Mouse (Mus musculus): ENCODE measurements around the gene Rrnad1. TPM values are rescaled to one million over a fixed set of nuclear protein-coding genes. Genes with fewer than 3 reads are reported as not detected.
A peak's percentile ranks its signal among the peaks of the same experiment; 100 is the strongest.
"Not testable (repeated sequence)": the region's sequence is repeated elsewhere in the genome, so short reads cannot be mapped to it uniquely, and the experiment has no call there.

The Rrnad1 gene
- polyA plus RNA-seq, 1 experiment from 2014 or later = 17.9 TPM

DNA sequence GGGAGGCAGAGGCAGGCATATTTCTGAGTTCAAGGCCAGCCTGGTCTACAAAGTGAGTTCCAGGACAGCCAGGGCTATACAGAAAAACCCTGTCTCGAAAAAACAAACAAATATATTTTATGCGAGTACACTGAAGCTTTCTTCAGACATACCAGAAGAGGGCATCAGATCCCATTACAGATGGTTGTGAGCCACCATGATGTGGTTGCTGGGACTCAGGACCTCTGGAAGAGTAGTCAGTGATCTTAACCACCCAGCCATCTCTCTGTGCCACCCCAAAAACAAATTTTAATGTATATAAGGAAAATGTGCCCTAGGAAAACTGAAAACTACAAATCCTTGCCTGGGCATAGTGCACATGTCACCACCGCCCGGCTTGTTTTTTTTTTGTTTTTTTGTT is 43.1 kb downstream of the Rrnad1 start:
- H3K4me2 ChIP-seq (replicated peaks; ENCODE audit: low read depth, low read length); H3K4me1 ChIP-seq (replicated peaks; ENCODE audit: control insufficient read depth, insufficient read depth, low read length); H3K9me3 ChIP-seq (ENCODE audit: control insufficient read depth, low read length); DNase-seq (ENCODE audit: low spot score); H3K36me3 ChIP-seq (ENCODE audit: control insufficient read depth, insufficient read depth, low read length); H3K27me3 ChIP-seq (ENCODE audit: control insufficient read depth, insufficient read depth, low read length); H3K9ac ChIP-seq (ENCODE audit: low read depth, low read length); ATAC-seq (ENCODE audit: low FRiP score); H3K27ac ChIP-seq (ENCODE audit: low read depth, low read length); H3K4me3 ChIP-seq (ENCODE audit: low read depth, low read length): not testable (repeated sequence)
- WGBS = 85% methylated on average over 4 of the region's 4 CpGs

DNA sequence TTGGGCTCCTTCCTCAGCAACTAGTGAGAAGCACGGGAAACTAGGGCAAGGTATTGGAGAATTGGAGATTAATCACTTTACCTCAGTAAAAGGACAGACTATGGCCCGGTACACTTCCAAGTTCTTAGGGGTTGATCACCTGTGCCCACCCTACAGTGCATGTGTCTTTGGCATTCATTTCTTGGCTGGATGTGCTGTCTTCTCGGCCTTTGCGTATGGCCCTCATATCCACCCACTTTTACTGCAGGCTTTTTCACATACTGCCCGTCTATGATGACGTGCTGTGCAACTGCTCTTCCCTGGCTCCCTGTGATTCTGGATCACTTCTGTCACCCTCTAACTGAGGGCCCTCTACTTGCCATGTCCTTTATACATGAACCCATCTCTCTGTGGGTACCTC is 44.1 kb downstream of the Rrnad1 start:
- DNase-seq (ENCODE audit: low spot score) = peak; percentile 6
- Histone ChIP-seq H3K9me3 (ENCODE audit: control insufficient read depth, low read length) (no peaks in the 10 kb centered on the region), H3K27me3 (ENCODE audit: control insufficient read depth, insufficient read depth, low read length) (no peaks in the 10 kb centered on the region), H3K4me1 (replicated peaks; ENCODE audit: control insufficient read depth, insufficient read depth, low read length) (peaks cover 6% of the 10 kb centered on the region), H3K9ac (ENCODE audit: low read depth, low read length) (no peak overlapping the region; the same call in 1 of the 2 replicates), H3K4me2 (replicated peaks; ENCODE audit: low read depth, low read length) (no peak overlapping the region), H3K4me3 (ENCODE audit: low read depth, low read length) (no peak overlapping the region), H3K27ac (ENCODE audit: low read depth, low read length) (no peak overlapping the region), H3K36me3 (ENCODE audit: control insufficient read depth, insufficient read depth, low read length) (no peaks in the 10 kb centered on the region)
- 88% methylated on average over 6 of the region's 6 CpGs for WGBS
- no peak for ATAC-seq (ENCODE audit: low FRiP score)

DNA sequence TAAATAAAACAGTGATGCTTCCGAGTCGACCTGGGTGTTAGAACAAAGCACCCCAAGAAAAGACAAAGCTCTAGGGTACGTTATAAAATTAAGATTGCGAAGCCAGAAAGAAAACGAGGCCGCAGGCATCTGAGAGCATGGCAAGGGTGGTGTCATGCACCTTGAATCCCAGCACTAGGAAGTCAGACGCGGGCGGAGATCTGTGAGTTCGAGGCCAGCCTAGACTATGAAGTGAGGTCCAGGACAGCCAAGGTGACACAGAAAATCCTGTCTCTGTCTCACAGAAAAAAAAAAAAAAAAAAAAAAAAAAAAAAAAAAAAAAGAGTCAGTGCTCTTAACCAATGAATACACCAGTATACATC is 44.5 kb downstream of the Rrnad1 start:
- Histone ChIP-seq H3K27ac (ENCODE audit: low read depth, low read length) (no peak overlapping the region), H3K9ac (ENCODE audit: low read depth, low read length) (peak overlapping the region; percentile 34; the same call in 1 of the 2 replicates), H3K4me3 (ENCODE audit: low read depth, low read length) (peak overlapping the region; percentile 95), H3K36me3 (ENCODE audit: control insufficient read depth, insufficient read depth, low read length) (no peaks in the 10 kb centered on the region), H3K4me1 (replicated peaks; ENCODE audit: control insufficient read depth, insufficient read depth, low read length) (peaks cover 6% of the 10 kb centered on the region), H3K9me3 (ENCODE audit: control insufficient read depth, low read length) (no peaks in the 10 kb centered on the region), H3K27me3 (ENCODE audit: control insufficient read depth, insufficient read depth, low read length) (no peaks in the 10 kb centered on the region), H3K4me2 (replicated peaks; ENCODE audit: low read depth, low read length) (peak overlapping the region; percentile 35)
- WGBS = 11% methylated on average over 10 of the region's 10 CpGs
- DNase-seq (ENCODE audit: low spot score) (no peak), ATAC-seq (ENCODE audit: low FRiP score) (no peak; the same call in 1 of the 2 replicates)

DNA sequence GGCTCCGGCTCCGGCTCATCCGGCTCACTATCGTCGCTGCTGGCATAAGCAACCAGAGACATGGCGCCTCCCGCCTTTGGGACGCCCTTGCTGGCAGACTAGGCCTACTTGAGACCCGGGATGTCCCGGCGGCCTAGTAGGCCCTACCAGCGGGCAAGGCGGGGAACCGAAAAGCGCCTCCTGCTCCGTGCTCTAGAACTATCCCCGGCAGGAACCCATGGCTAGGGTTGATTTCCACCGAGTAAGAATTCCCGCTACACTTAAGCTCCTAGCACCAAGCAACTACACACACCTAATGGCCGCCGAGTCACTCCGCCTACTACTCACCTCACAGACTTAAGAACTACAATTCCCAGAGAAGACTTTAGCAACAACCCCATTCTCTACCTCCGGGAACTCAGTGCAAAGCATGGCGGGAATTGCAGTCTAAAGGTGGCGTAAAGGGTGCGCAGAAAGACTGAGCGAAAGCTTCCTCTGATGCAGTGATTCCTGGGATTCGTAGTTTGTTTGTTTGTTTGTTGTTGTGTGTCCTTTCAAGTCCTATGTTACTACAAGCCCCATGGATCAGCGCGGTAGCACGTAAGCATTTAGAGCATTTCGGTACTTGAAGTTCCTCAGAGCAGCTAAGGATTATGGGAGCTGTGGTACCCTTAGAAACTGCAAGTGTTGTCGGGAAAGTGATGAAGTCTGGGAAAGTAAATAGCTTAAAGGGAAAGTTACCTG is 45.1 kb downstream of the Rrnad1 start, which contains the start of gene Prcc:
Prcc (minus strand) TSS at position 328 of the 723 bp plus-strand sequence.
- Histone ChIP-seq H3K9me3 (ENCODE audit: control insufficient read depth, low read length) (no peaks in the 10 kb centered on the region), H3K9ac (ENCODE audit: low read depth, low read length) (peak within 1 kb of the TSS; percentile 94), H3K36me3 (ENCODE audit: control insufficient read depth, insufficient read depth, low read length) (no peaks in the 10 kb centered on the region), H3K4me2 (replicated peaks; ENCODE audit: low read depth, low read length) (peak within 1 kb of the TSS; percentile 92), H3K27me3 (ENCODE audit: control insufficient read depth, insufficient read depth, low read length) (no peaks in the 10 kb centered on the region), H3K4me3 (ENCODE audit: low read depth, low read length) (peak within 1 kb of the TSS; percentile 95), H3K4me1 (replicated peaks; ENCODE audit: control insufficient read depth, insufficient read depth, low read length) (peaks cover 6% of the 10 kb centered on the region), H3K27ac (ENCODE audit: low read depth, low read length) (peak within 1 kb of the TSS; percentile 76)
- ATAC-seq (ENCODE audit: low FRiP score) (peak; percentile 98), DNase-seq (ENCODE audit: low spot score) (peak; percentile 93)
- under 1% methylated on average over 33 of the region's 33 CpGs for WGBS

DNA sequence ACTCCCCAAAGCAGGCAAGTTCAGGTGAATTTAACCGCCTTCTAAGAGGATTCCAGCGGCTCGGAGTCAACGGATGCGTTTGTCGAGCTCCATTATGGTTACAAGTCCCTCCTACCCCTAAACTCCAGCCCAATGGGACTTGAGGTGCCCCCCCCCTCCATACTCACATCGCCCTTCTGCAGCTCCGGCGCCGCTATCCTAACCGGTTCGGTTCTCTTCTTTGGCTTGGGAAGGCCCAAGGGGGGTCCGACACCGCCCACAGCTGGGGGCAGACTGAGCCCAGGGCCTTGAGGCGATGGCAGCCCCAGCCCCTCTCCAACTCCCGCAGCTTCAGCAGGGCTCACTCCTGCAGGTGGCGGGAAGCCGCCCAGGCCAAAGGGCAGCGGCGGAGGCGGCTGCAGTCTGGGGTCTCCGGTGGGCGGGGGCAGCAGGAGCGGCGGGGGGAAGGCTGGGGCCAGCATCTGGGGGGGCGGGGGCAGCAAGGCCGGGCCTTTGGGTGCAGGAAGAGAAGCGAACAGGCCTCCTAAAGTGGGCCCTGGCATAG is 45.7 kb downstream of the Rrnad1 start:
- under 1% methylated on average over 18 of the region's 28 CpGs for WGBS
- H3K36me3 ChIP-seq (ENCODE audit: control insufficient read depth, insufficient read depth, low read length) = no peaks in the 10 kb centered on the region
- H3K9me3 ChIP-seq (ENCODE audit: control insufficient read depth, low read length) = no peaks in the 10 kb centered on the region
- H3K4me2 ChIP-seq (replicated peaks; ENCODE audit: low read depth, low read length) = peak overlapping the region; percentile 92
- H3K27me3 ChIP-seq (ENCODE audit: control insufficient read depth, insufficient read depth, low read length) = no peaks in the 10 kb centered on the region
- H3K27ac ChIP-seq (ENCODE audit: low read depth, low read length) = peak overlapping the region; percentile 76
- peak overlapping the region; percentile 94 for H3K9ac ChIP-seq (ENCODE audit: low read depth, low read length)
- H3K4me1 ChIP-seq (replicated peaks; ENCODE audit: control insufficient read depth, insufficient read depth, low read length) = peaks cover 6% of the 10 kb centered on the region
- H3K4me3 ChIP-seq (ENCODE audit: low read depth, low read length) = peak overlapping the region; percentile 95
- ATAC-seq (ENCODE audit: low FRiP score) = peak; percentile 39
- peak; percentile 49 for DNase-seq (ENCODE audit: low spot score)

DNA sequence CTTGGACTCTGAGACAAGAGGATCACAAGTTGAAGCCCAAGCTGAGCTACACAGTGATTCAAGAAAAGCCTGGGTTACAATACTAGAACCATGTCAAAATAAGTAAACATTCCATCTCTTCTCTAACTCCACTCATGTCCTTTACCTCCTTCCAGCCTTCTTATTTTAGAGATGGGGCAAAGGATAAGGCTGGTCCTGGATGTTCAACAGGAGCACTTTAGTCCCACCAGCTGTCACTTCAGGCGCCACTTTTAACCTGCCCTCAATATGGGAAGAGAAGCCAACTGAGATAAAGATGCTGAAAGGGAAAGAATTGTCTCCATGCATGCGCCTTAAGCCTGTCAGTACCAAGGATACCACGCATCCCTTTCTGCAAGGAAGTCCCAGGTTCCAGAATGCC is 46.2 kb downstream of the Rrnad1 start:
- Histone ChIP-seq H3K4me3 (ENCODE audit: low read depth, low read length) (peak overlapping the region; percentile 95), H3K4me2 (replicated peaks; ENCODE audit: low read depth, low read length) (peak overlapping the region; percentile 92), H3K36me3 (ENCODE audit: control insufficient read depth, insufficient read depth, low read length) (no peaks in the 10 kb centered on the region), H3K9me3 (ENCODE audit: control insufficient read depth, low read length) (no peaks in the 10 kb centered on the region), H3K27ac (ENCODE audit: low read depth, low read length) (no peak overlapping the region), H3K9ac (ENCODE audit: low read depth, low read length) (peak overlapping the region; percentile 94), H3K4me1 (replicated peaks; ENCODE audit: control insufficient read depth, insufficient read depth, low read length) (peaks cover 6% of the 10 kb centered on the region), H3K27me3 (ENCODE audit: control insufficient read depth, insufficient read depth, low read length) (no peaks in the 10 kb centered on the region)
- no peak for DNase-seq (ENCODE audit: low spot score)
- ATAC-seq (ENCODE audit: low FRiP score) = no peak
- 1% methylated on average over 3 of the region's 3 CpGs for WGBS

DNA sequence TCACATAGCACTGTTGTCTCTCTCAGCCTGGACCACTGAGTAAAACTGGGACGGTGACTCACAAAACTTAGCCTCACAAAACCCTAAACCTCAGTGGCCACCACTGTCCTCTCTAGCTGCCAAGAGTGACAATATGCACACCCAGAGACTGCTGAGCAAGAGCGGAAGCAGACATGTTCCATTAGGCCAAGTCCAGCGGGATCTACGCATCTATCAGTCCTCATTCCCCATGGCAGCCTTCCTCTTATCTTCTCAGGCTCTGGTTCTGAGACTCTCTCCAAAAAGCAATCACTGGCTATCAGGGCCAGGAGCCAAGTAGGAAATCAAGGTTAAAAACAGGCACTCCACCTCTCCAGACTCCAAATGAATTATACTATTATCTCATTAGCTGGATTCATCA is 52.8 kb downstream of the Rrnad1 start:
- Histone ChIP-seq H3K9ac (ENCODE audit: low read depth, low read length) (no peak overlapping the region), H3K27ac (ENCODE audit: low read depth, low read length) (no peak overlapping the region), H3K4me3 (ENCODE audit: low read depth, low read length) (no peak overlapping the region), H3K9me3 (ENCODE audit: control insufficient read depth, low read length) (no peaks in the 10 kb centered on the region), H3K4me1 (replicated peaks; ENCODE audit: control insufficient read depth, insufficient read depth, low read length) (no peaks in the 10 kb centered on the region), H3K36me3 (ENCODE audit: control insufficient read depth, insufficient read depth, low read length) (no peaks in the 10 kb centered on the region), H3K27me3 (ENCODE audit: control insufficient read depth, insufficient read depth, low read length) (no peaks in the 10 kb centered on the region), H3K4me2 (replicated peaks; ENCODE audit: low read depth, low read length) (no peak overlapping the region)
- ATAC-seq (ENCODE audit: low FRiP score) (no peak), DNase-seq (ENCODE audit: low spot score) (no peak)
- WGBS = 97% methylated on average over 4 of the region's 4 CpGs
